16 mouse cellular contexts compared by ENCODE assay signal in genomic region chr7:67228390-67228789, GRCm38 (mm10). TPM values are rescaled to one million over a fixed set of nuclear protein-coding genes. Genes with fewer than 3 reads are reported as not detected.
DNase-seq lines count a peak whose midpoint lies in the region; ATAC-seq and TF ChIP-seq lines count a peak whose summit lies in the region.
"Had no signal": no experiment of that assay in that cellular context is flagged by ENCODE, and none has a peak within 500 bp of the region (broad histone marks: within the 10 kb centered on the region; RNA-seq: fewer than 3 reads in every experiment).

No protein-coding gene starts in this region.

- DNase-seq in heart, adult 11 months = peak; percentile 67
- DNase-seq in heart, adult 8-10 months (ENCODE audit: low spot score) = no peak
- DNase-seq in layer of hippocampus, adult 2 months (ENCODE audit: low spot score in 2 of 2) = no peak
- no peak for DNase-seq in layer of hippocampus, adult 9-11 months
- DNase-seq in cerebellum, adult 18-20 months = peak; percentile 85 to 89
- DNase-seq in cerebellum, postnatal 25 days = peak; percentile 91 to 95
- DNase-seq in right cerebral cortex, postnatal 14 days = no peak
- DNase-seq: adrenal gland, adult 8-10 months; gastrocnemius, postnatal 25 days had no signal

- no peak overlapping the region for H3K4me3 ChIP-seq in layer of hippocampus, adult 2 months
- H3K4me3 ChIP-seq: embryonic facial prominence, embryonic 12.5 days; erythroblast, embryonic 14.5 days; forebrain, embryonic 15.5 days; hindbrain, embryonic 10.5 days; limb, embryonic 12.5 days; liver, embryonic 12.5 days had no signal

- ATAC-seq in inflammation-experienced regulatory T-cells, adult 6 months = no peak

- TF ChIP-seq CTCF in layer of hippocampus, adult 2 months (conservative IDR thresholded peaks at IDR 0.05) = no peak

- peak overlapping the region; percentile 60; the same call in 1 of the 2 replicates for H3K27ac ChIP-seq in layer of hippocampus, adult 2 months
- H3K27ac ChIP-seq: embryonic facial prominence, embryonic 12.5 days; hindbrain, embryonic 10.5 days; liver, embryonic 12.5 days had no signal

RNA-seq across cellular contexts. Expression of gene Lysmd4, which starts 6.0 kb away (rescaled TPM):
- total RNA-seq in heart, adult 8-10 months (2022) = 10 to 100 TPM; 16.9 to 20.9 (median 19.3) TPM
- 10 to 100 TPM; 33.7 to 34.7 TPM for total RNA-seq in layer of hippocampus, adult 2 months (2021)
- 1 to 10 TPM; 3.8 to 7.0 (median 6.9) TPM for polyA plus RNA-seq in inflammation-experienced regulatory T-cells, adult 6 months (2017; shearing (Covaris generic))

Comparison
In these comparisons a context has a peak if more than half of its experiments do, and no peak if none do; other contexts are left out.
1. DNase-seq: peak in heart, adult 11 months (single experiment), cerebellum, adult 18-20 months (2 of 2) and cerebellum, postnatal 25 days (2 of 2); none in heart, adult 8-10 months (single experiment), layer of hippocampus, adult 2 months (0 of 2), layer of hippocampus, adult 9-11 months (single experiment) and right cerebral cortex, postnatal 14 days (single experiment).